Mouse (Mus musculus) cerebellum, adult 2 months (tissue): Measurements from ENCODE around the gene Rab31. TPM values are rescaled to one million over a fixed set of nuclear protein-coding genes. Genes with fewer than 3 reads are reported as not detected.

Experiments used
- DNase-seq, 2 experiments: peaks; one replicate each; pipeline ENCODE4 v3.0.0; 2021
- H3K27ac ChIP-seq: fragments of 200-500 bp; 2 replicates; pipeline ENCODE4 v1.5.1; 2012; ENCODE audit warnings: low read length, control low read depth, inconsistent platforms; ENCODE audit not compliant: insufficient read depth
- H3K27me3 ChIP-seq: fragments of 200-500 bp; 2 replicates; pipeline ENCODE4 v1.6.1; 2012; ENCODE audit warnings: inconsistent platforms, mild to moderate bottlenecking, low read length, moderate library complexity; ENCODE audit not compliant: control insufficient read depth, insufficient read depth
- H3K4me1 ChIP-seq: fragments of 200-500 bp; 2 replicates; pipeline ENCODE4 v1.6.1; 2011; ENCODE audit warnings: low read length; ENCODE audit not compliant: control insufficient read depth, insufficient read depth
- H3K4me3 ChIP-seq: fragments of 200-500 bp; replicated peaks from 2 replicates; pipeline ENCODE3; 2011; ENCODE audit warnings: mild to moderate bottlenecking, low read depth, low read length, control low read depth; ENCODE audit not compliant: insufficient read depth
- CTCF ChIP-seq: fragments of 200-500 bp; IDR thresholded peaks from 2 replicates; pipeline ENCODE4 v1.5.1; 2011; ENCODE audit warnings: low read depth, mild to moderate bottlenecking, control low read depth, low read length, moderate library complexity, borderline replicate concordance; ENCODE audit not compliant: insufficient read depth
- POLR2A ChIP-seq: fragments of 200-500 bp; IDR thresholded peaks from 2 replicates; pipeline ENCODE4 v1.6.1; 2011; ENCODE audit warnings: low read length, control low read depth, borderline replicate concordance; ENCODE audit not compliant: insufficient read depth
- WGBS: fragments of 180-500 bp; shearing (Covaris S2); methylation state at CpG from one replicate; pipeline ENCODE4 v1.1.7; 2018; 5-methylcytosine and 5-hydroxymethylcytosine counted together
- polyA plus RNA-seq: library from polyadenylated mRNA; depleted of rRNA; stranded (reverse); fragments of >200 nt; gene quantifications from 2 replicates; pipeline ENCODE4 v1.2.3, GENCODE M21; 2012

The Rab31 gene
- polyA plus RNA-seq, 1 experiment: 79.7 TPM

GRCm38 (mm10) chr17:65753130-65753529 is 19.4 kb downstream of the Rab31 start:
- no peak for TF ChIP-seq POLR2A
- TF ChIP-seq CTCF: no peak
- Histone ChIP-seq H3K27me3 (no peaks in the 10 kb centered on the region), H3K27ac (no peak overlapping the region), H3K4me3 (no peak overlapping the region), H3K4me1 (no peaks in the 10 kb centered on the region)
- no peak for DNase-seq
- WGBS: 93% methylated on average over 6 of the region's 6 CpGs

- Histone ChIP-seq H3K27me3 (no peaks in the 10 kb centered on the region), H3K4me1 (no peaks in the 10 kb centered on the region), H3K4me3 (no peak overlapping the region), H3K27ac (no peak overlapping the region)
- DNase-seq: no peak
- TF ChIP-seq CTCF (0 out of 2 replicates have a peak, but pooled peaks have one; percentile 20), POLR2A (no peak)
These were observed 22.3 kb downstream of the Rab31 start for GRCm38 (mm10) chr17:65750301-65750700.

- no peaks in the 10 kb centered on the region for H3K4me1 ChIP-seq
- H3K27me3 ChIP-seq: no peaks in the 10 kb centered on the region
- TF ChIP-seq POLR2A: no peak
- no peak overlapping the region for H3K4me3 ChIP-seq
- 95% methylated on average over 7 of the region's 7 CpGs for WGBS
- no peak overlapping the region for H3K27ac ChIP-seq
- no peak for DNase-seq
These were observed 22.7 kb downstream of the Rab31 start for GRCm38 (mm10) chr17:65749803-65750202.

GRCm38 (mm10) chr17:65748997-65749396 is 23.6 kb downstream of the Rab31 start:
- no peak overlapping the region for H3K27ac ChIP-seq
- TF ChIP-seq CTCF (no peak), POLR2A (no peak)
- H3K4me1 ChIP-seq: no peaks in the 10 kb centered on the region
- no peak for DNase-seq
- WGBS: 90% methylated on average over 6 of the region's 6 CpGs
- H3K27me3 ChIP-seq: no peaks in the 10 kb centered on the region
- H3K4me3 ChIP-seq: no peak overlapping the region

GRCm38 (mm10) chr17:65746314-65746713 is 26.2 kb downstream of the Rab31 start:
- H3K4me3 ChIP-seq: no peak overlapping the region
- peak overlapping the region; percentile 65; the same call in 1 of the 2 replicates for H3K27ac ChIP-seq
- 70% methylated on average over 6 of the region's 6 CpGs for WGBS
- H3K4me1 ChIP-seq: no peaks in the 10 kb centered on the region
- DNase-seq: peak in 1 of 2 experiments; percentile 25
- TF ChIP-seq CTCF (no peak), POLR2A (no peak)
- H3K27me3 ChIP-seq: no peaks in the 10 kb centered on the region

GRCm38 (mm10) chr17:65743664-65744330 is 28.8 kb downstream of the Rab31 start:
- Histone ChIP-seq H3K4me1 (no peaks in the 10 kb centered on the region), H3K27ac (peak overlapping the region; percentile 58; the same call in 1 of the 2 replicates)
- WGBS: 76% methylated on average over 11 of the region's 11 CpGs

GRCm38 (mm10) chr17:65742969-65743368 is 29.6 kb downstream of the Rab31 start:
- 62% methylated on average over 4 of the region's 4 CpGs for WGBS
- no peak for DNase-seq
- TF ChIP-seq POLR2A: no peak
- Histone ChIP-seq H3K4me1 (no peaks in the 10 kb centered on the region), H3K4me3 (no peak overlapping the region), H3K27ac (no peak overlapping the region), H3K27me3 (no peaks in the 10 kb centered on the region)

More at GRCm38 (mm10) chr17:65743664-65744330, 28.8 kb downstream of the Rab31 start:
- H3K4me3 ChIP-seq: no peak overlapping the region
- no peaks in the 10 kb centered on the region for H3K27me3 ChIP-seq
- no peak for DNase-seq
- no peak for TF ChIP-seq POLR2A

GRCm38 (mm10) chr17:65742245-65742905 is 30.2 kb downstream of the Rab31 start:
- no peak overlapping the region for H3K27ac ChIP-seq
- no peak overlapping the region for H3K4me3 ChIP-seq
- TF ChIP-seq POLR2A: no peak
- no peak for TF ChIP-seq CTCF
- 71% methylated on average over 10 of the region's 10 CpGs for WGBS
- H3K27me3 ChIP-seq: no peaks in the 10 kb centered on the region
- no peak for DNase-seq
- no peaks in the 10 kb centered on the region for H3K4me1 ChIP-seq
